Mouse (Mus musculus): ENCODE results near the gene Gm20431. TPM values are rescaled to one million over a fixed set of nuclear protein-coding genes. Genes with fewer than 3 reads are reported as not detected.
A peak's percentile ranks its signal among the peaks of the same experiment; 100 is the strongest.

Gm20431 gene
- polyA plus RNA-seq, 1 experiment from 2014 or later, result 4.9 TPM

- Histone ChIP-seq H3K27ac (ENCODE audit: low read depth, low read length) (peak overlapping the region; percentile 90), H3K9ac (ENCODE audit: low read depth, low read length) (peak overlapping the region; percentile 81), H3K9me3 (ENCODE audit: control insufficient read depth, low read length) (no peaks in the 10 kb centered on the region), H3K4me1 (replicated peaks; ENCODE audit: control insufficient read depth, insufficient read depth, low read length) (peaks cover 47% of the 10 kb centered on the region), H3K27me3 (replicated peaks; ENCODE audit: control insufficient read depth, insufficient read depth, low read length) (no peaks in the 10 kb centered on the region), H3K36me3 (ENCODE audit: control insufficient read depth, insufficient read depth, low read length) (no peaks in the 10 kb centered on the region), H3K4me2 (peak overlapping the region; percentile 78), H3K4me3 (ENCODE audit: low read depth, low read length) (peak overlapping the region; percentile 63)
- peak; percentile 68 for DNase-seq (ENCODE audit: low spot score)
- 6% methylated on average over 21 of the region's 21 CpGs for WGBS
- ATAC-seq (replicated peaks; ENCODE audit: low FRiP score), result peak; percentile 79
Measured at GRCm38 (mm10) chr2:167588774-167589577, 72.3 kb downstream of the Gm20431 start.

DNA sequence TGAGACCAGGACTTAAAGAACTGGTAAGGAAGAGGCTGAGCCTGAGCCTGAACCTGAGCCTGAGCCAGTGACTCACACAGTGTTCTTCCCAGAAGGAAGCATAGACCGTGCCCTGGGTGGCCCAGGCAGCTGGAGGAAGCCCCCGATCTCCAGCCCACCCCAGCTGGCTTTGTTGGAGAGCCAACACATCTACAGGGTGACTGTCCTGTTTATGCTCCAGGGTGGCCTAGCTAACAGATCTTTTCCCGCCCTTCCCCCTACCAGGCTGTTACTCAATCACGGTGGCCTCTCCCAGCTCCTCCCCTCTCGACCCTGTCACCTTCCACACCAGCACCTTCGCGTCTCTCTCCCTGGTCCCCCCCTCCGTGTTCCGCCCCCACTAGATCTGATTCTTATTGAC lies 74.3 kb downstream of the Gm20431 start:
- H3K4me2 ChIP-seq, result no peak overlapping the region

DNA sequence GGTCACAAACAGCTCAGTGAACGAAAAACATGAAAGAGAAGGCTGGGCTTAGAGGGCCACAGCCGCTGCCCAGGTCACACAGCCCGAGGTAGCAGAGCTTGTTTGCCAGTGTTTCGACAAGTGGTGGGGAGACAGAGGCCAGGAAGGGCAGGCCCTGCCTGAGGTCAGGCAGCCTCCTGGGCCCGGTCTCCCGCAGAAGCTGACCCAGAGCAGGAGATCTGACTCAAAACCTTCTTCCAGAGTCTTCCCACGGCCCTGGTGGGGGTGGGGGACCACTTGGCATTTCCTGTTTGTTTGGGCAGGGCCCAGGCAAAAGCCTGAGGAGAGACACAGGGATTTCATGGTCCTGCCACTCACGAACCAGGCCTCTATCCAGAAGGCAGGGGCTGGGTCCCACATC lies 75.3 kb downstream of the Gm20431 start:
- 35% methylated on average over 8 of the region's 8 CpGs for WGBS
- no peak for ATAC-seq (replicated peaks; ENCODE audit: low FRiP score)
- H3K4me1 ChIP-seq (replicated peaks; ENCODE audit: control insufficient read depth, insufficient read depth, low read length), result peaks cover 53% of the 10 kb centered on the region
- H3K27ac ChIP-seq (ENCODE audit: low read depth, low read length), result peak overlapping the region; percentile 81
- H3K9me3 ChIP-seq (ENCODE audit: control insufficient read depth, low read length), result no peaks in the 10 kb centered on the region
- H3K9ac ChIP-seq (ENCODE audit: low read depth, low read length), result no peak overlapping the region
- DNase-seq (ENCODE audit: low spot score), result no peak
- no peaks in the 10 kb centered on the region for H3K27me3 ChIP-seq (replicated peaks; ENCODE audit: control insufficient read depth, insufficient read depth, low read length)
- no peaks in the 10 kb centered on the region for H3K36me3 ChIP-seq (ENCODE audit: control insufficient read depth, insufficient read depth, low read length)
- no peak overlapping the region for H3K4me3 ChIP-seq (ENCODE audit: low read depth, low read length)
- no peak overlapping the region for H3K4me2 ChIP-seq

More for the DNA sequence above, 74.3 kb downstream of the Gm20431 start:
- WGBS, result 26% methylated on average over 9 of the region's 9 CpGs
- Histone ChIP-seq H3K27me3 (replicated peaks; ENCODE audit: control insufficient read depth, insufficient read depth, low read length) (no peaks in the 10 kb centered on the region), H3K36me3 (ENCODE audit: control insufficient read depth, insufficient read depth, low read length) (no peaks in the 10 kb centered on the region), H3K27ac (ENCODE audit: low read depth, low read length) (peak overlapping the region; percentile 81; the same call in 1 of the 2 replicates), H3K9me3 (ENCODE audit: control insufficient read depth, low read length) (no peaks in the 10 kb centered on the region), H3K4me3 (ENCODE audit: low read depth, low read length) (no peak overlapping the region), H3K9ac (ENCODE audit: low read depth, low read length) (no peak overlapping the region), H3K4me1 (replicated peaks; ENCODE audit: control insufficient read depth, insufficient read depth, low read length) (peaks cover 53% of the 10 kb centered on the region)
- ATAC-seq (replicated peaks; ENCODE audit: low FRiP score), result peak; percentile 11; the same call in 1 of the 2 replicates
- DNase-seq (ENCODE audit: low spot score), result no peak

GRCm38 (mm10) chr2:167585273-167585672 lies 76.0 kb downstream of the Gm20431 start:
- Histone ChIP-seq H3K27me3 (replicated peaks; ENCODE audit: control insufficient read depth, insufficient read depth, low read length) (no peaks in the 10 kb centered on the region), H3K36me3 (ENCODE audit: control insufficient read depth, insufficient read depth, low read length) (no peaks in the 10 kb centered on the region), H3K4me3 (ENCODE audit: low read depth, low read length) (no peak overlapping the region), H3K9me3 (ENCODE audit: control insufficient read depth, low read length) (no peaks in the 10 kb centered on the region), H3K9ac (ENCODE audit: low read depth, low read length) (no peak overlapping the region), H3K27ac (ENCODE audit: low read depth, low read length) (no peak overlapping the region; the same call in 1 of the 2 replicates), H3K4me1 (replicated peaks; ENCODE audit: control insufficient read depth, insufficient read depth, low read length) (peaks cover 53% of the 10 kb centered on the region), H3K4me2 (no peak overlapping the region)
- DNase-seq (ENCODE audit: low spot score) (no peak), ATAC-seq (replicated peaks; ENCODE audit: low FRiP score) (no peak)
- WGBS, result 73% methylated on average over 2 of the region's 2 CpGs

- DNase-seq (ENCODE audit: low spot score) (no peak), ATAC-seq (replicated peaks; ENCODE audit: low FRiP score) (no peak)
- H3K4me2 ChIP-seq, result no peak overlapping the region
Measured at GRCm38 (mm10) chr2:167583161-167583952, 77.9 kb downstream of the Gm20431 start.

DNA sequence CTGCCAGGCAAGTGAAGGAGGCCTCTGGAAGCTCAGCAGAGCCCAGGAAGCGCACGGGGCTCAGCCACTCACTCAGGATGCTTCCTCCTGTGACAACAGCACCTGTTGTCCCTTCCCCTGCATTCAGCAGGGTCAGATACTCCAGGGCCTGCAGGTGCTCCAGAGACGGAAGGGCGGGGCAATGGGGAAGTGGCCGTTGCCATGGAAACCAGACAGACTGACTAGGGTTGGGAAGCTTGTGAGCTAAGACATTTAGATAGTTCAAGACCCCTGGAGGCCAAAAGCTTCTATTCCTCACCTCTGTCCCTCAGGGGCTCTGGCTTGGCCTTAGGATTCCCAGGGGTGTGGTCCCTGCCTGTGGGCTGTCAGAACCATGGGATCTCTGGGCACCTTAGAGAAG lies 82.8 kb downstream of the Gm20431 start:
- H3K27me3 ChIP-seq (replicated peaks; ENCODE audit: control insufficient read depth, insufficient read depth, low read length), result no peaks in the 10 kb centered on the region
- H3K9ac ChIP-seq (ENCODE audit: low read depth, low read length), result no peak overlapping the region
- H3K4me3 ChIP-seq (ENCODE audit: low read depth, low read length), result no peak overlapping the region
- ATAC-seq (replicated peaks; ENCODE audit: low FRiP score), result no peak
- H3K9me3 ChIP-seq (ENCODE audit: control insufficient read depth, low read length), result no peaks in the 10 kb centered on the region
- no peak overlapping the region for H3K27ac ChIP-seq (ENCODE audit: low read depth, low read length)
- no peak overlapping the region for H3K4me2 ChIP-seq
- no peak for DNase-seq (ENCODE audit: low spot score)
- 32% methylated on average over 5 of the region's 5 CpGs for whole genome bisulfite sequencing
- H3K4me1 ChIP-seq (replicated peaks; ENCODE audit: control insufficient read depth, insufficient read depth, low read length), result peaks cover 11% of the 10 kb centered on the region
- H3K36me3 ChIP-seq (ENCODE audit: control insufficient read depth, insufficient read depth, low read length), result no peaks in the 10 kb centered on the region

More at GRCm38 (mm10) chr2:167583161-167583952, 77.9 kb downstream of the Gm20431 start:
- no peak overlapping the region for H3K4me3 ChIP-seq (ENCODE audit: low read depth, low read length)
- H3K27ac ChIP-seq (ENCODE audit: low read depth, low read length), result peak overlapping the region; percentile 52; the same call in 1 of the 2 replicates
- H3K36me3 ChIP-seq (ENCODE audit: control insufficient read depth, insufficient read depth, low read length), result no peaks in the 10 kb centered on the region
- 40% methylated on average over 10 of the region's 10 CpGs for WGBS
- H3K9ac ChIP-seq (ENCODE audit: low read depth, low read length), result no peak overlapping the region
- H3K27me3 ChIP-seq (replicated peaks; ENCODE audit: control insufficient read depth, insufficient read depth, low read length), result no peaks in the 10 kb centered on the region
- H3K9me3 ChIP-seq (ENCODE audit: control insufficient read depth, low read length), result no peaks in the 10 kb centered on the region
- H3K4me1 ChIP-seq (replicated peaks; ENCODE audit: control insufficient read depth, insufficient read depth, low read length), result peaks cover 43% of the 10 kb centered on the region

DNA sequence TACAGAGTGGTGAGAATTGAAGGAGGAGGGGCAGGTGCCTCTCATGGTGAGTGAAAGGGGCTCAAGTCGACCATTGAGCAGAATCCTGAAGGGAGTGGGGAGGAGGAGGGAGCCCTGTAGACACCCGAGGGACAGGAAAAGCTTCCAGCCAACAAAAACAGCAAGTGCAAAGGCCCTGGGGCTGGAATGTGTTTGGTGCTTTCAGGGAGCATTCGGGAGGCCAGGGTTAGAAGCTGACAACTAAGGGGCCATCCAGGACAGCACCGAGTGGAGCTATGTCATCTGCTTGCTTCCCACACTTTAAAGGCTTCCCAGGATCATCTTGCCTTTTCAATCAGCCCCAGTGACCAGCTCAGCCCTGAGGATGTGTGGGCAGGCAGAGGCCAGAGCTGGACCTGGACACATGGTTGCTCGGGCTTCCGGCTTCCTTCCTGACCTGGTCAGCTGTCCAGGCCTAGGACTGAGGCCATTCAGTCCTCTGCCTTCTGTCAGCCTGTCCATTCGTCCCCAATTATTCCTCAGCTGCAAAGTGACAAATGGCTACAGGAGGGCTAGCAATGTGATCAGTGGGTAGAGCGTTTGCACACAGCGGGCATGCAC lies 84.0 kb downstream of the Gm20431 start:
- 62% methylated on average over 9 of the region's 9 CpGs for WGBS
- H3K27me3 ChIP-seq (replicated peaks; ENCODE audit: control insufficient read depth, insufficient read depth, low read length), result no peaks in the 10 kb centered on the region
- peaks cover 4% of the 10 kb centered on the region; the same call in 1 of the 2 replicates for H3K4me1 ChIP-seq (replicated peaks; ENCODE audit: control insufficient read depth, insufficient read depth, low read length)
- H3K4me2 ChIP-seq, result no peak overlapping the region
- H3K9me3 ChIP-seq (ENCODE audit: control insufficient read depth, low read length), result no peaks in the 10 kb centered on the region
- H3K4me3 ChIP-seq (ENCODE audit: low read depth, low read length), result no peak overlapping the region
- no peak overlapping the region for H3K27ac ChIP-seq (ENCODE audit: low read depth, low read length)
- no peaks in the 10 kb centered on the region for H3K36me3 ChIP-seq (ENCODE audit: control insufficient read depth, insufficient read depth, low read length)
- DNase-seq (ENCODE audit: low spot score), result no peak
- ATAC-seq (replicated peaks; ENCODE audit: low FRiP score), result no peak
- no peak overlapping the region for H3K9ac ChIP-seq (ENCODE audit: low read depth, low read length)

DNA sequence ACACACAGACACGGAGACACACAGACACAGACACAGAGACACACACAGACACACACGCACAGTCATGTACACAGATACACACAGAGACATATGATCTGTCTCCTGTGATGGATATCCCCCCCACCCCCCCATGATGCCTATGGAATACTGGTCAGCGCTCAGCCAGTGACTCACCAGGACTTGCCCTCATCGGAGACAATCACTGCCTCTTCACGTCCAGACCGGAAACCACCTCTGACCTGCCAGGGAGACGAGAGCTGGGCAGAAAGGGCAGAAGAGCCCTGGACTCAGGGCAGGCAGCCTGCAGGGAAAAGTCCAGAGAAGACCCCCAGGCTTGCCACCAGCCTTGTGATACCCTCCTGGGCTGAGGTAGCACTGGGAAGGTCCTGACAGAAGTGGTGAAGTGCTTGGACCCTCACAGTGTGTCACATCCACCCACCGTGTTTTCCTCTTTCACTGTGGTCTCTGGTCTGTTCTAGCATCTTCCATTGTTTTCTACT lies 85.1 kb downstream of the Gm20431 start:
- H3K27me3 ChIP-seq (replicated peaks; ENCODE audit: control insufficient read depth, insufficient read depth, low read length), result no peaks in the 10 kb centered on the region
- ATAC-seq (replicated peaks; ENCODE audit: low FRiP score), result no peak
- H3K36me3 ChIP-seq (ENCODE audit: control insufficient read depth, insufficient read depth, low read length), result no peaks in the 10 kb centered on the region
- no peak overlapping the region for H3K9ac ChIP-seq (ENCODE audit: low read depth, low read length)
- no peak for DNase-seq (ENCODE audit: low spot score)
- no peak overlapping the region for H3K27ac ChIP-seq (ENCODE audit: low read depth, low read length)
- WGBS, result 75% methylated on average over 8 of the region's 8 CpGs
- H3K4me3 ChIP-seq (ENCODE audit: low read depth, low read length), result no peak overlapping the region
- H3K9me3 ChIP-seq (ENCODE audit: control insufficient read depth, low read length), result no peaks in the 10 kb centered on the region
- peaks cover 4% of the 10 kb centered on the region; the same call in 1 of the 2 replicates for H3K4me1 ChIP-seq (replicated peaks; ENCODE audit: control insufficient read depth, insufficient read depth, low read length)
- H3K4me2 ChIP-seq, result no peak overlapping the region

Data from liver, embryonic 11.5 days (tissue).